Mouse (Mus musculus): ENCODE results near the gene Abat. TPM values are rescaled to one million over a fixed set of nuclear protein-coding genes. Genes with fewer than 3 reads are reported as not detected.

Abat gene
- polyA plus RNA-seq, 1 experiment = 0.05 TPM

DNA sequence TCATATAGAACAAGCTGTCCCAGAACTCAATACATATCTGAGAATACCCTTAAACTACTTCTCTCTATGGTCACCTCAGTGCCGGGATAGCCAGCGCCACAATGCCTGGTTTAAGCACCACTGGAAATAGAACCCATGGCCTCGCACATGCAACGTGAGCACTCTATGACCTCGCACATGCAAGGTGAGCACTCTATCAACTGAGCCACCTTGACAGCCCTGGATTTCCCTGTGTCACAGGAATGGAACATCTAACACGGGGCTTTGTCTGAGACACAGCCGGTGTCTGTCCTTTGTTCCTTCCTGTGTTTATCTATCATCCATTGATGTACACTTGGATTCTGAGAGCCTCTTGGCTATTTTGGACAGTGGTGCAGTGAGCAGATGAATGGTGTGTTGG lies 55.7 kb downstream of the Abat start:
- no peaks in the 10 kb centered on the region for H3K79me2 ChIP-seq (ENCODE audit: control insufficient read depth, insufficient read depth)
- peaks cover 11% of the 10 kb centered on the region for H3K27me3 ChIP-seq (ENCODE audit: control insufficient read depth, insufficient read depth, insufficient read length)
- TF ChIP-seq FOSL1 (IDR thresholded peaks at IDR 0.05; ENCODE audit: insufficient read depth, low read length, poor library complexity, severe bottlenecking) (no peak), CEBPB (IDR thresholded peaks at IDR 0.05; ENCODE audit: low read depth) (no peak), MYOD1 (IDR thresholded peaks at IDR 0.05; ENCODE audit: control insufficient read depth, insufficient read length, low read depth) (no peak), USF1 (IDR thresholded peaks at IDR 0.05; ENCODE audit: low read depth) (no peak), CTCF (IDR thresholded peaks at IDR 0.05; ENCODE audit: control insufficient read depth, insufficient read depth, insufficient read length) (no peak), MYOG (IDR thresholded peaks at IDR 0.05; ENCODE audit: control insufficient read depth, extremely low read depth, insufficient read length) (no peak), MAX (IDR thresholded peaks at IDR 0.05) (no peak)
- H3K79me3 ChIP-seq (ENCODE audit: low read depth) = no peaks in the 10 kb centered on the region
- no peak overlapping the region for H3ac ChIP-seq (ENCODE audit: control insufficient read depth, insufficient read length, low read depth)
- H3K36me3 ChIP-seq (ENCODE audit: control insufficient read depth, insufficient read depth) = no peaks in the 10 kb centered on the region
- no peak overlapping the region for H3K4me3 ChIP-seq (ENCODE audit: insufficient read depth, poor library complexity, severe bottlenecking)

DNA sequence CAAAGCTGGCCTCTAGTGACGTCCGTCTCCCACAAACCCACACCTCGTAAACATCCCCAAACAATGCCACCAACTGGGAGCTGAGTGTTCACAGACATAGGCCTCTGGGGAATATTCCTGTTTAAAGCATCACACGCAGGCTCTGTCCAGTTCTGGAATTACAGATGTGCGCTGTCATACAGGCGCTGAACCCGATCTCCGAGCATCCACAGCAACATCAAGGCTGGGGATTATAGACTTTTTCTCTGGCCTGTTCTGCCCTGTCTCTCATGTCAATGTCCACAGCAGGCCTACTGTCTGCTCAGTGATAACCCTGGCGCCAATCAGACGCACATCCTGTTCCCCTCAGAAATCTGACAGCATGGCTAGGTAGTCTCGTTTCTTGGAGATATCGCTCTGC lies 57.1 kb downstream of the Abat start:
- Histone ChIP-seq H3K79me2 (ENCODE audit: control insufficient read depth, insufficient read depth) (no peaks in the 10 kb centered on the region), H3ac (ENCODE audit: control insufficient read depth, insufficient read length, low read depth) (no peak overlapping the region), H3K4me3 (ENCODE audit: insufficient read depth, poor library complexity, severe bottlenecking) (no peak overlapping the region), H3K36me3 (ENCODE audit: control insufficient read depth, insufficient read depth) (no peaks in the 10 kb centered on the region), H3K79me3 (ENCODE audit: low read depth) (no peaks in the 10 kb centered on the region), H3K27me3 (ENCODE audit: control insufficient read depth, insufficient read depth, insufficient read length) (peaks cover 11% of the 10 kb centered on the region)
- no peak for TF ChIP-seq CEBPB (IDR thresholded peaks at IDR 0.05; ENCODE audit: low read depth)
- no peak for TF ChIP-seq USF1 (IDR thresholded peaks at IDR 0.05; ENCODE audit: low read depth)
- TF ChIP-seq MYOG (IDR thresholded peaks at IDR 0.05; ENCODE audit: control insufficient read depth, extremely low read depth, insufficient read length) = no peak
- TF ChIP-seq MAX (IDR thresholded peaks at IDR 0.05) = no peak
- TF ChIP-seq MYOD1 (IDR thresholded peaks at IDR 0.05; ENCODE audit: control insufficient read depth, insufficient read length, low read depth) = no peak
- TF ChIP-seq CTCF (IDR thresholded peaks at IDR 0.05; ENCODE audit: control insufficient read depth, insufficient read depth, insufficient read length) = no peak
- TF ChIP-seq FOSL1 (IDR thresholded peaks at IDR 0.05; ENCODE audit: insufficient read depth, low read length, poor library complexity, severe bottlenecking) = no peak

DNA sequence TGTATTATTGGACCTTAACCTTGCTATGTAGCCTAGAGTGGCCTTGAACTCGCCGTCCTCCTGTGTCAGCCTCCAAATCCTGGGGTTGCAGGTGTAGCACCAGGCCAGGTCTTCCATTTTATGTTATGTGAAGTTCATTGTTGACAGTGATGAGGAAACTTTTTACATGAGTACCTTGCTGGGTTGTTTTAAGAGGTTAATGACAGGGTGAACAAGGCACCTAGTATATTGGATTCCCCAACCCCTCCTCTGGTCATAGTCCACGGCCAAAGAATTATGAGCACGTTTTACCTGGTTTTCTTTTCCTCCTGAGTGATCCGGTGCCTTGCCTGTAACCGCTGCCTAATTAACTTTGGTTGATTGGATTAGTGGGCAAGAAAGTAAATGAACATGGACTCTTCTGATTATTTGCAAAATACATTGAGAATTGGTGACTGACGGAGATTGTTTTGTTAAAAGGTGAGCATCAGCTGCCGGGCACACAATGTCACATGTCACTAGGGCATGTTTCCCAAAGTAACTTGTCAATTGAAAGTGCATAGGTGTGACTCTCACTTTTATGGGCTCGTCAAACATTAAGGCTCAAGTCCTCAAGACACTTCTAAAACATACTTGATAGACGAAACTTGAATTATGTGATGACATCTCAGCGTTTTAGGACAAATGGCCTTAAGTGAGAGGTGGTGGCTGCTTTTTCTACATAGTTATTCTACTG lies 57.8 kb downstream of the Abat start:
- H3ac ChIP-seq (ENCODE audit: control insufficient read depth, insufficient read length, low read depth) = no peak overlapping the region
- H3K36me3 ChIP-seq (ENCODE audit: control insufficient read depth, insufficient read depth) = no peaks in the 10 kb centered on the region
- H3K79me2 ChIP-seq (ENCODE audit: control insufficient read depth, insufficient read depth) = no peaks in the 10 kb centered on the region
- TF ChIP-seq FOSL1 (IDR thresholded peaks at IDR 0.05; ENCODE audit: insufficient read depth, low read length, poor library complexity, severe bottlenecking) (no peak), MYOG (IDR thresholded peaks at IDR 0.05; ENCODE audit: control insufficient read depth, extremely low read depth, insufficient read length) (no peak), USF1 (IDR thresholded peaks at IDR 0.05; ENCODE audit: low read depth) (no peak), CEBPB (IDR thresholded peaks at IDR 0.05; ENCODE audit: low read depth) (no peak), MAX (IDR thresholded peaks at IDR 0.05) (no peak), CTCF (IDR thresholded peaks at IDR 0.05; ENCODE audit: control insufficient read depth, insufficient read depth, insufficient read length) (no peak), MYOD1 (IDR thresholded peaks at IDR 0.05; ENCODE audit: control insufficient read depth, insufficient read length, low read depth) (no peak)
- H3K79me3 ChIP-seq (ENCODE audit: low read depth) = no peaks in the 10 kb centered on the region
- H3K27me3 ChIP-seq (ENCODE audit: control insufficient read depth, insufficient read depth, insufficient read length) = peaks cover 11% of the 10 kb centered on the region
- no peak overlapping the region for H3K4me3 ChIP-seq (ENCODE audit: insufficient read depth, poor library complexity, severe bottlenecking)

DNA sequence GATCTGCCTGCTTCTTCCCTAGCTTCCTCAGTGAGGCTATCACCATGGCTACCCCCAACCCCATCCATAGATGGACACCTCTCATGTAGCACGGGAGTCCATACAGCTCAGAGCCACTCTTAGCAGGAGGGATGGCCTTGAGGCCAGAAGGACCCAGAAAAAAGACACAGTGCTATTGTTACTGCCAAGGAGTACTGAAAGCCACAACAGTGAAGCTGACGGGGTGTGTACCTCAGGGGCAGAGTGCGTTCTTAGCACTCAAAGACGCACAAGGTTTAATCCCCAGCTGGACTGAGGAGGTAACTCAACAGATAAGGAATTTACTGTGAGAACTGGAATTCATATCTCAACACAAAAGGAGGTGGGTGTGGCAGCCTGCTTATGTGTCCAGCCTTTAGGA lies 59.8 kb downstream of the Abat start:
- Histone ChIP-seq H3K4me3 (ENCODE audit: insufficient read depth, poor library complexity, severe bottlenecking) (no peak overlapping the region), H3K36me3 (ENCODE audit: control insufficient read depth, insufficient read depth) (no peaks in the 10 kb centered on the region), H3ac (ENCODE audit: control insufficient read depth, insufficient read length, low read depth) (no peak overlapping the region), H3K79me2 (ENCODE audit: control insufficient read depth, insufficient read depth) (no peaks in the 10 kb centered on the region), H3K79me3 (ENCODE audit: low read depth) (no peaks in the 10 kb centered on the region), H3K27me3 (ENCODE audit: control insufficient read depth, insufficient read depth, insufficient read length) (peaks cover 18% of the 10 kb centered on the region)
- TF ChIP-seq CEBPB (IDR thresholded peaks at IDR 0.05; ENCODE audit: low read depth) (no peak), MYOD1 (IDR thresholded peaks at IDR 0.05; ENCODE audit: control insufficient read depth, insufficient read length, low read depth) (no peak), USF1 (IDR thresholded peaks at IDR 0.05; ENCODE audit: low read depth) (no peak)

DNA sequence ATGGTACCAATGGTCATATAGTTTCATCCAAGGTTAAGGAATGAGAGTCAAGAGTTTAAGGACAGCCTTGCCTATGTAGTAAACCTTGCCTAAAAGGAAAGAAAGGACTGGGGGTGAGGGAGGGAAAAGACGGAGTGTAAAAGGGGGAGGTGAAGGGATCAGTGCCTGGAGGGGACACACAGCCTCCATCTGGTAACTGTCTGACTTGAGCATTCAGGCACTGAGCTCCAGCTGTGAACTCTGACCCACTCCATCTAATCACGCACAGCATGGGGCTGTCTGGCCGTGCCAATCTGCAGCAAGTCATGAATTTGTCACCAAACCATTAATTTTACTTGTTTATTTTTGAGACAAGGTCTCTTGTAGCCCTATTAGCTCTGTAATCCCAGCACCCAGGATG lies 60.5 kb downstream of the Abat start:
- Histone ChIP-seq H3ac (ENCODE audit: control insufficient read depth, insufficient read length, low read depth) (no peak overlapping the region), H3K4me3 (ENCODE audit: insufficient read depth, poor library complexity, severe bottlenecking) (no peak overlapping the region), H3K27me3 (ENCODE audit: control insufficient read depth, insufficient read depth, insufficient read length) (peaks cover 23% of the 10 kb centered on the region), H3K79me3 (ENCODE audit: low read depth) (no peaks in the 10 kb centered on the region), H3K36me3 (ENCODE audit: control insufficient read depth, insufficient read depth) (no peaks in the 10 kb centered on the region), H3K79me2 (ENCODE audit: control insufficient read depth, insufficient read depth) (no peaks in the 10 kb centered on the region)
- TF ChIP-seq MYOD1 (IDR thresholded peaks at IDR 0.05; ENCODE audit: control insufficient read depth, insufficient read length, low read depth) (no peak), MYOG (IDR thresholded peaks at IDR 0.05; ENCODE audit: control insufficient read depth, extremely low read depth, insufficient read length) (no peak), CEBPB (IDR thresholded peaks at IDR 0.05; ENCODE audit: low read depth) (no peak), MAX (IDR thresholded peaks at IDR 0.05) (no peak), USF1 (IDR thresholded peaks at IDR 0.05; ENCODE audit: low read depth) (no peak), FOSL1 (IDR thresholded peaks at IDR 0.05; ENCODE audit: insufficient read depth, low read length, poor library complexity, severe bottlenecking) (no peak)

DNA sequence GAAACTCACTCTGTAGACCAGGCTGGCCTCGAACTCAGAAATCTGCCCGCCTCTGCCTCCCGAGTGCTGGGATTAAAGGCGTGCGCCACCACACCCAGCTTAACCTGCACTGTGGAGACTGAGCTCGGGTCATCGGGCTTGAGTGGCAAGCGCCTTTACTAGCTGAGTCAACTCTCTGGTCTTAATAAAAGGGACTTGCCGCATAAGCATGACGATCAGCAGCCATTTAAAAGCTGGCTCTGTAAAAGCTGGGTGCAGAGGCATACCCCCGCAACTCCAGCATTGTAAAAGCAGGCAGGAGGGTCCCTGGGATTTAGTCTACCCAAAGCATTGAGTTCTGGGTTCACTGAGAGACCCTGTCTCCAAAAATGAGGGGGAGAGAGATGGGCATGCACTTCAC lies 61.1 kb downstream of the Abat start:
- H3K27me3 ChIP-seq (ENCODE audit: control insufficient read depth, insufficient read depth, insufficient read length) = peaks cover 23% of the 10 kb centered on the region
- H3ac ChIP-seq (ENCODE audit: control insufficient read depth, insufficient read length, low read depth) = no peak overlapping the region
- H3K36me3 ChIP-seq (ENCODE audit: control insufficient read depth, insufficient read depth) = no peaks in the 10 kb centered on the region
- H3K79me2 ChIP-seq (ENCODE audit: control insufficient read depth, insufficient read depth) = no peaks in the 10 kb centered on the region
- H3K79me3 ChIP-seq (ENCODE audit: low read depth) = no peaks in the 10 kb centered on the region
- TF ChIP-seq MAX (IDR thresholded peaks at IDR 0.05) = no peak
- TF ChIP-seq FOSL1 (IDR thresholded peaks at IDR 0.05; ENCODE audit: insufficient read depth, low read length, poor library complexity, severe bottlenecking) = no peak
- H3K4me3 ChIP-seq (ENCODE audit: insufficient read depth, poor library complexity, severe bottlenecking) = no peak overlapping the region

All from C2C12 (cell line).